Mouse (Mus musculus): ENCODE results near the gene Dnajb2. TPM values are rescaled to one million over a fixed set of nuclear protein-coding genes. Genes with fewer than 3 reads are reported as not detected.

The Dnajb2 gene
- polyA plus RNA-seq, 2 experiments: 12.5 to 21.1 TPM

DNA sequence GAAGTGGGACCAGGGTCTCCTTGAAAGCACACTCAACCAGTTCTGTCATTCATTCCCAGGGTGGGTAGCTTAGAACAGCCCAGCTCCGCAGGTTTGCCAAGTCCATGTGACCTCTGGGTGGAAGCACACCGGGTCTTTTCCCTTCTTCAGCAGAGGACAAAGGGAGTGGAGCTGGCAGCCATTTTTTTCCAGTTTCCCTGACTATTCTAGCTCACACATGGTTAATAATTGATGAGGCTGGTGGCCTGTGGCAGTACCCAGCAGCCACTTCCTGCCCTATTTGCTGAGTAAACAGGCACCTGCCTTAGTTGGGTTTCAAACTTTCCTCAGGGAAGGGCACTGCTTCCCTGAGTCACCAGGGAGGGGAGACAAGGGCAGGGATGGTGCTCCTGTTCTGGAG lies 21.8 kb upstream of the Dnajb2 start:
- Histone ChIP-seq H3K27ac (peak overlapping the region; percentile 43), H3K4me3 (ENCODE audit: insufficient read depth in 1 of 2, low read depth in 2 of 2, low read length in 2 of 2) (0 out of 4 replicates have a peak overlapping the region, but pooled peaks of 1 of the 2 experiments have one; percentile 68), H3K27me3 (ENCODE audit: control insufficient read depth, insufficient read depth, low read length) (no peaks in the 10 kb centered on the region), H3K4me1 (replicated peaks; ENCODE audit: control insufficient read depth in 2 of 2, insufficient read depth in 2 of 2, low read length in 1 of 2) (peaks cover 61 to 67% of the 10 kb centered on the region in 2 experiments), H3K36me3 (replicated peaks; ENCODE audit: control insufficient read depth, insufficient read depth, low read depth) (peaks cover 49% of the 10 kb centered on the region), H3K9me3 (ENCODE audit: control insufficient read depth, low read length) (no peaks in the 10 kb centered on the region), H3K9ac (replicated peaks) (peak overlapping the region; percentile 23; the same call in 1 of the 2 replicates), H3K4me2 (ENCODE audit: low read depth) (peak overlapping the region; percentile 75)
- DNase-seq (ENCODE audit: low read depth in 3 of 3, low spot score in 3 of 3) (no peak), ATAC-seq (ENCODE audit: insufficient read depth) (no peak)
- 75% methylated on average over 2 of the region's 2 CpGs for WGBS (ENCODE audit: insufficient replicate concordance)
- no peak for TF ChIP-seq CTCF (IDR thresholded peaks at IDR 0.05; ENCODE audit: low read depth)
- TF ChIP-seq EP300 (IDR thresholded peaks at IDR 0.05; ENCODE audit: low read depth): no peak

GRCm38 (mm10) chr1:75214886-75215285 lies 21.3 kb upstream of the Dnajb2 start:
- TF ChIP-seq CTCF (IDR thresholded peaks at IDR 0.05; ENCODE audit: low read depth) (no peak), EP300 (IDR thresholded peaks at IDR 0.05; ENCODE audit: low read depth) (no peak)
- peaks cover 59 to 63% of the 10 kb centered on the region in 2 experiments for H3K4me1 ChIP-seq (replicated peaks; ENCODE audit: control insufficient read depth in 2 of 2, insufficient read depth in 2 of 2, low read length in 1 of 2)
- DNase-seq (ENCODE audit: low read depth in 3 of 3, low spot score in 3 of 3) (no peak), ATAC-seq (ENCODE audit: insufficient read depth) (no peak)
- H3K9ac ChIP-seq (replicated peaks): 0 out of 2 replicates have a peak overlapping the region, but pooled peaks have one; percentile 18
- WGBS (ENCODE audit: insufficient replicate concordance): 51% methylated on average over 5 of the region's 5 CpGs
- peak overlapping the region in 1 of 2 experiments; percentile 68; a peak in 2 of 4 replicates for H3K4me3 ChIP-seq (ENCODE audit: insufficient read depth in 1 of 2, low read depth in 2 of 2, low read length in 2 of 2)
- no peaks in the 10 kb centered on the region for H3K9me3 ChIP-seq (ENCODE audit: control insufficient read depth, low read length)
- peaks cover 3% of the 10 kb centered on the region; the same call in 1 of the 2 replicates for H3K27me3 ChIP-seq (ENCODE audit: control insufficient read depth, insufficient read depth, low read length)
- peaks cover 49% of the 10 kb centered on the region for H3K36me3 ChIP-seq (replicated peaks; ENCODE audit: control insufficient read depth, insufficient read depth, low read depth)
- H3K27ac ChIP-seq: peak overlapping the region; percentile 10
- peak overlapping the region; percentile 75 for H3K4me2 ChIP-seq (ENCODE audit: low read depth)

GRCm38 (mm10) chr1:75215785-75216184 lies 20.4 kb upstream of the Dnajb2 start:
- Histone ChIP-seq H3K4me1 (replicated peaks; ENCODE audit: control insufficient read depth in 2 of 2, insufficient read depth in 2 of 2, low read length in 1 of 2) (peaks cover 54 to 59% of the 10 kb centered on the region in 2 experiments), H3K27ac (peak overlapping the region; percentile 95), H3K9ac (replicated peaks) (peak overlapping the region; percentile 36), H3K4me2 (ENCODE audit: low read depth) (peak overlapping the region; percentile 75), H3K36me3 (replicated peaks; ENCODE audit: control insufficient read depth, insufficient read depth, low read depth) (peaks cover 49% of the 10 kb centered on the region), H3K9me3 (ENCODE audit: control insufficient read depth, low read length) (no peaks in the 10 kb centered on the region), H3K27me3 (ENCODE audit: control insufficient read depth, insufficient read depth, low read length) (peaks cover 12% of the 10 kb centered on the region), H3K4me3 (ENCODE audit: insufficient read depth in 1 of 2, low read depth in 2 of 2, low read length in 2 of 2) (peak overlapping the region; percentile 68 to 94; a peak in 3 of 4 replicates)
- WGBS (ENCODE audit: insufficient replicate concordance): 84% methylated on average over 9 of the region's 9 CpGs
- DNase-seq (ENCODE audit: low read depth in 3 of 3, low spot score in 3 of 3) (no peak), ATAC-seq (ENCODE audit: insufficient read depth) (no peak)
- TF ChIP-seq EP300 (IDR thresholded peaks at IDR 0.05; ENCODE audit: low read depth) (no peak), CTCF (IDR thresholded peaks at IDR 0.05; ENCODE audit: low read depth) (no peak)

DNA sequence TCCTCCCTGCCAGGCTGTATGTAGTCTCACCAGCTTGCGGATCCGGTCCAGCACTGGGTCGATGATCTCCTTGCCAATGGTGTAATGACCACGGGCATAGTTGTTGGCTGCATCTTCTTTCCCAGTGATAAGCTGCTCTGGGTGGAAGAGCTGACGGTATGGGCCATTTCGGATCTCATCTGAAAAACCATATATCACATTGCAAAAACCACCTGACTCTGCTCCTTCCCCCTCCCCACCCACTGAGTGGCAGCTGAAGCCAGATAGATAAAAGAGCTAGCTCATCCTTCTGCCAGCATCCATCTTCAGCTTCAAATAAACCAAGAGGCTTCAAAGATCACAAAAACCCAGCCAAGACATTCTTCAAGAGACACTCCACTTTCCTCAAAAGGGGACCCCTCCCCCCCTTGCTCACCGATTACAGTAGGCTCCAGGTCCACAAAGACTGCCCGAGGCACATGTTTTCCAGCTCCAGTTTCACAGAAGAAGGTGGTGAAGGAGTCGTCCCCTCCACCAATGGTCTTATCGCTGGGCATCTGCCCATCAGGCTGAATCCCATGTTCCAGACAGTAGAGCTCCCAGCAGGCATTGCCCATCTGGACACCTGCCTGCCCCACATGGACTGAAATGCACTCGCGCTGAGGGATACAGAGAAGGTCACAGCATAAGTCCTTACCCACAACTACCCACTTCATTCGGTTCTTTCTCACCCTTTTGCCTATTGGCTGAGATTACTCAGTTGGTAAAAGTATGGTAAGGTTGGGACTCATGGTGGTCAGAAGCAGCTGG lies 19.2 kb upstream of the Dnajb2 start:
- 39% methylated on average over 13 of the region's 13 CpGs for WGBS (ENCODE audit: insufficient replicate concordance)
- TF ChIP-seq EP300 (IDR thresholded peaks at IDR 0.05; ENCODE audit: low read depth) (peak; percentile 72), CTCF (IDR thresholded peaks at IDR 0.05; ENCODE audit: low read depth) (no peak)
- Histone ChIP-seq H3K9me3 (ENCODE audit: control insufficient read depth, low read length) (no peaks in the 10 kb centered on the region), H3K4me1 (replicated peaks; ENCODE audit: control insufficient read depth in 2 of 2, insufficient read depth in 2 of 2, low read length in 1 of 2) (peaks cover 49 to 50% of the 10 kb centered on the region in 2 experiments), H3K36me3 (replicated peaks; ENCODE audit: control insufficient read depth, insufficient read depth, low read depth) (peaks cover 47% of the 10 kb centered on the region), H3K27me3 (ENCODE audit: control insufficient read depth, insufficient read depth, low read length) (peaks cover 15% of the 10 kb centered on the region), H3K4me3 (ENCODE audit: insufficient read depth in 1 of 2, low read depth in 2 of 2, low read length in 2 of 2) (peak overlapping the region; percentile 68 to 94), H3K27ac (peak overlapping the region; percentile 95), H3K4me2 (ENCODE audit: low read depth) (peak overlapping the region; percentile 75), H3K9ac (replicated peaks) (peak overlapping the region; percentile 90)
- ATAC-seq (ENCODE audit: insufficient read depth): peak; percentile 61
- DNase-seq (ENCODE audit: low read depth in 3 of 3, low spot score in 3 of 3): peak in 2 of 3 experiments; percentile 69 to 73

- Histone ChIP-seq H3K36me3 (replicated peaks; ENCODE audit: control insufficient read depth, insufficient read depth, low read depth) (peaks cover 40% of the 10 kb centered on the region), H3K9me3 (ENCODE audit: control insufficient read depth, low read length) (no peaks in the 10 kb centered on the region), H3K9ac (replicated peaks) (peak overlapping the region; percentile 90), H3K27me3 (ENCODE audit: control insufficient read depth, insufficient read depth, low read length) (peaks cover 15% of the 10 kb centered on the region), H3K4me3 (ENCODE audit: insufficient read depth in 1 of 2, low read depth in 2 of 2, low read length in 2 of 2) (peak overlapping the region; percentile 68 to 94), H3K4me2 (ENCODE audit: low read depth) (peak overlapping the region; percentile 75), H3K27ac (peak overlapping the region; percentile 95), H3K4me1 (replicated peaks; ENCODE audit: control insufficient read depth in 2 of 2, insufficient read depth in 2 of 2, low read length in 1 of 2) (peaks cover 43% of the 10 kb centered on the region in 2 experiments)
- no peak for TF ChIP-seq CTCF (IDR thresholded peaks at IDR 0.05; ENCODE audit: low read depth)
- no peak for TF ChIP-seq EP300 (IDR thresholded peaks at IDR 0.05; ENCODE audit: low read depth)
- no peak for DNase-seq (ENCODE audit: low read depth in 3 of 3, low spot score in 3 of 3)
- ATAC-seq (ENCODE audit: insufficient read depth): peak; percentile 5; the same call in 1 of the 2 replicates
- under 1% methylated on average over 6 of the region's 6 CpGs for WGBS (ENCODE audit: insufficient replicate concordance)
Observed at GRCm38 (mm10) chr1:75217893-75218226, 18.3 kb upstream of the Dnajb2 start.

Measured in liver, embryonic 14.5 days (tissue).